Mouse (Mus musculus) adipocyte (in vitro differentiated cells): ENCODE data around the gene Vsig10.
A peak's percentile ranks its signal among the peaks of the same experiment; 100 is the strongest.
"Not testable (repeated sequence)": the region's sequence is repeated elsewhere in the genome, so short reads cannot be mapped to it uniquely, and the experiment has no call there.

ENCODE experiments used
- DNase-seq: peaks from one replicate; pipeline ENCODE4 v3.0.0-alpha.2; 2016; ENCODE audit warnings: low spot score

Vsig10 gene

GRCm38 (mm10) chr5:117318741-117319629 is at the start of gene Vsig10:
Vsig10 (plus strand) TSS chr5:117319083.
- peak; percentile 7 for DNase-seq

GRCm38 (mm10) chr5:117269395-117269794 is 49.5 kb upstream of the Vsig10 start:
- no peak for DNase-seq

DNA sequence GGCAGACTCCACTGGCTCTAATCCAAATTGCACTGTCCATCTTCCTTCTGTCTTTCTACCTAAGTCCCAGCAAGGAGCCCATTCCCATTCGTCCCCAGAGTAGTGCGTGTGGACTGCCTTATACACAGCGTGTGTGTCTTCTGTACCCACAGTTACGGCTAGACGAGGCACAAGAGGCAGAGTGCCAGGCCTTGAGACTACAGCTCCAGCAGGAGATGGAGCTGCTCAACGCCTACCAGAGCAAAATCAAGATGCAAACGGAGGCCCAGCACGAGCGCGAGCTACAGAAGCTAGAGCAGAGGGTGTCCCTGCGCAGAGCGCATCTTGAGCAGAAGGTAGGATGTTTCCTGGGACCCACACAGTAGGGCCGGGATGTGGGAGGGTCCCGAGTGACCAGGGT is 46.9 kb upstream of the Vsig10 start:
- DNase-seq = no peak

DNA sequence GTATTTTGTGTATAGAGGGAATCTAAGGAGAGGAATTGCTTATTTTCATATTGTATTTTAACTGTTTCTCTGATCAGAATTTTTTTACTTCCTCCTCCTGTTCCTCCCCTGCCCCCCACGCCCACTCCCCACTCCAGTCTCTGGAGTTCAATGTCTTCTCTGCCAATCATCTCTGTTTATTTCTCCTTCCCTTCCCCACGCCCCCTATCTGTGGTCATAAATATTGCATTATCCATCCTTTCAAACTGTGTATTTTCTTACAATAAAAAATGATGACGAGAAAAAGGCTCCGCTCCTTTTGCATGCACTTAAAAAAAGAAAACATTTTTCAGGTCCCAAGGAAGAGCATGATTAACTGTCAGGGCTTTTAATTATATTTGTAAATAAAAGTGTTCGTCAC is 44.1 kb upstream of the Vsig10 start:
- peak; percentile 16 for DNase-seq

GRCm38 (mm10) chr5:117277784-117278183 is 41.1 kb upstream of the Vsig10 start:
- DNase-seq = no peak

- DNase-seq = peak; percentile 39
These were observed 39.8 kb upstream of the Vsig10 start for GRCm38 (mm10) chr5:117278809-117279668.

GRCm38 (mm10) chr5:117279669-117280050 is 39.2 kb upstream of the Vsig10 start:
- DNase-seq = no peak

DNA sequence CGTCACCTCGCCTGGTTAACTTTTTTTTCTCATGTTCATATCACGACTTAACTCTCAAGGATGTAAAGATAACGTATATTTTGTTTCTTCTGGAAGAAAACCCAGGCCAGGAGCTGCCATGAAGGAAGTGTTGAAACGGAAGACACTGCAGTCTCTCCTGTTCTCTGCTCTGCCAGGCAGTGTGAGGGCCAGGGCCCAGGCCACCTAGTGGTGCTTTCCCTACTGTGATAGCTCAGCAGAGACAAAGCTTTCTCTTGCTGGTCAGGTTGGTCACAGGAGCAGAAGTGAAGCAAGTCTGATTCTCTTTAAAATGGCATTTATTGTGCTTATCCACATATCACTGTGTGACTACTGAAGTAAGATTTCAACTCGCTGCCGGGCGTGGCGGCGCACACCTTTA is 37.3 kb upstream of the Vsig10 start:
- peak; percentile 45 for DNase-seq

DNA sequence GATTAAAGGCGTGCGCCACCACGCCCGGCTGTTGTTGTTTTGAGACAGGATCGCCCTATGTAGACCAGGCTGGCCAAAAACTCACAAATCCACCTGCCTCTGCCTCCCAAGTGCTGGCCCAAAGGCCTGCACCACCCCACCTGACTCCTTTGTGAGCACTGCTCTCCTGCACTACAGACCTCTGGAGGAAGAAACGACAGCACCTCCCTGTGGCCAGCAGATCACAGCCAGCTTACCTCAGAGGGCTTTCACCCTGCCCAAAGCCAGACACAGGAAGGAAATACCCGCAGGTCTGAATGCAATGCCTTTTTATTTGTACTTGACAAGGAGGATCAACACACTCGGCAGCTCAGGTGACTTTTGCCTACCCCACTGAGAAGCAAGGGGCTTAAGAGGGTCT is 36.5 kb upstream of the Vsig10 start:
- DNase-seq = no peak

DNA sequence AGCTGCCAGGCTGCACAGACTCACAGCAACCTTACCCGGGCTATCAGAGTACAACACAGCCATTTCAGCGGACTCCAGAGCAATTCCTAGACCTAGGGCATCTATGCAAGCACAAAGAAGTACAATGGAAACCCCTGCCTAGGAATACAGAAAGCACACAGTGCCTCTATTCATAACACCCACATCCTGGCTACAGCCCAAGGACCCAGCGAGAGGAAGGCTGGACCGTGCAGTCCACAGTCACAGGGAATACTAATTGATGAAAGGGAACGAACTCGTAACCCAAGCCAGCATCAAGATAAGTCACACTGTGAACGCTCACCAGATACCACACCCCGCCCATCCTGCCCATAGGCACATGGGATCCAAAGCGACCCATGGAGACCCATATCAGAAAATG is 34.9 kb upstream of the Vsig10 start:
- no peak for DNase-seq

DNA sequence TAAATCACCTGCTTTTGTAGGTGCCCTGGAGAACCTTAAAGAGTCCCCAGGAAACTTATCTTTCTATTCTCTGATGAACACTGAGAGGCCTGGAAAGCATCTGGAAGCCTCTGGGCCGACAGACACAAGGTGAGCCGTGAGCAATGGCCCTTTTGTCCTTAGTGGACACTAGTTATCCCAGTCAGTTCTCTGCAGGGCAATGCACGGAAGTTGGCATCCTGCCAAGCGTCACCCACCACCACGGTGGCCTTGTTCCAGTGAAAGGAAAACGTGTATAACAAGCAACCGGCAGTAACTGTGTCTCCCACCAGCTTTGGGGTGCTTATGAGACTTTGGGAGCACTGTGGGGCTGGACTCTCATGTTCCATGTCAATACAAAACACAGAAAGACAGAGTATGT is 34.2 kb upstream of the Vsig10 start:
- DNase-seq = no peak

DNA sequence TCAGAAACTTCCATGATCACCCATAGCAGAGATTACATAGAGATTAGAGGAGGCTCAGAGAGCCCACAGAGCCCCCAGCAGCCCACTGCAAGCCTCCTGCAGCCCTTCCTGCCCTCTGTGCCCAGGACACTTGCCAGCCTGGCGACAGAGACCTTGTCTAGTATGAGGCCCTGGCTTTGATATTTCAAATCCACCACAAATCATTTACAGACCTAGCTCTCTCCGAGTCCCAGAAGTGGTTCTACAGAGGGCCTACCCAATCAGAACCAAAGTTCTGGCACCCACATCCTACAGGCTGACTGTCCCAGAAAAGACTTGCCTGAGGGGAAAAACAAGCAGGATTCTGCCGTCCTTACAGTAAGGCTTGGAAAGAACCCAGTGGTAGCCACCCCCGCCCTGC is 33.6 kb upstream of the Vsig10 start:
- DNase-seq = no peak

GRCm38 (mm10) chr5:117286286-117286685 is 32.6 kb upstream of the Vsig10 start:
- DNase-seq = no peak

DNA sequence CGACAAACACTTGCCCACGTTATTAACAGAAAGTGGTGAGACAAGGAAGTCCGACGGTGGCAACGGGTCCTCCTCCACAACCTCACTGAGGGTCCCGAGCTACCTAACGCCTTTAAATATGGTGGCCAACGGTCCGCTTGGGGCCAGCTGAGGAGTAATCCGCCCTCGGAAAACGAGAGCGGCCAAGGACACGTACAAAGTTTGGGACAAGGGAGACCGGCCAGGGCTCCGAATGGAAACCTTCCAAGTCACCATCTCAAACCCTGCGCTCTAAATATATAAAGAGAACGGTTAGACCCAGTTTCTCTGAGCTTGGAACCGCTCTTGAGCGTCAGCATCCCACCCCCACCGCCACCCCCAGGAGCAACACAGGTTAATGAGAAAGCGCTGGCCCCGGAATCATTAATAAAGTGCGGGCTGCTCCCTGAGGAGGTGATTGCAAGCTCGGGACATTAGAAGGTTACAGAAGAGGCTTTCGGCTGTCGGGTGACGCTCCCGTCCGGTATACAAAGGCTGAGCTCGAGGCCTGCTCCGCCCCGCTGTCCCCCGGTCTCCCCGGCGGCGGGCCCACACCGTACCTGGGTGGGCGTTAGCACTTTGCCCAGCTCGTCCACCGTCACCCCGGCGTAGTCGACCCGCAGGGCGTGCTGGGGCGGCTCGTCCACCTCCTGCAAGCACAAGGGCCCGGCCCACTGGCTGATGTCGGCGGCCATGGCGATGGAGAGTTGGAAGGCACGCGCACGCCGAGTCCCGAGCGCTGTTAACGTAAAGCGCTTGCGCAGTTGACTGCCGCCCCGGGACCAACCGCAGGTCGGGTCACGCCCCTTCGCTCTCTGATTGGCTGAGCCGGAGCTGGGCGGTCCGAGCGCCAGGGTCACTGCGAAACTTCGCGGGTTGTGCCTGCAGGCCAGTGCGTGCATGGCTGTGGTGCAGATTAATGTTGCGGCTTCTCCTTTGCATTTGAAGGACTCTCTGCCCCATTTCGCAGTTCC is 31.8 kb upstream of the Vsig10 start, which contains the start of gene Pebp1:
TSS of gene Pebp1 (minus strand) at position 795 of the 992 bp plus-strand sequence.
- DNase-seq = peak; percentile 95

GRCm38 (mm10) chr5:117289646-117290045 is 29.2 kb upstream of the Vsig10 start:
- DNase-seq = no peak

- no peak for DNase-seq
These were observed 28.8 kb upstream of the Vsig10 start for GRCm38 (mm10) chr5:117290081-117290480.

DNA sequence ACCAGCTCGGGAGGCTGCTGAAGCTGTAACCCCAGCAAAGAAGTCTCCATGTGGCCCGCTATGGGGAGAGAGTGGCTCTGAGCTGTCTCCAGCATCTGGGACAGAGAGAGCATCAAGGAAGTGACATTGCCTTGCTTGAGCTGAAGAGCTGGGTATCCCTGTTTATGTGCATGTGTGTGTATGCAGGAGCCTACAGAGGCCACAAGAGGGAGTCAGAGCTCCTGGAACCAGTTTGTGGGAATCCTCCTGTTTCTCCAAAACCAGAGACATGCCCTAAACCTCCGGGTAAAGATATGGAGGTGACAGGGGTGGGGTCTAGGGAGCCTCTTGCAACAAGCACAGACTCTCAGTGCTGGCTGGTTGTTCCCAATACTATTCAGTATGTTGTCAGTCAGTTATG is 27.6 kb upstream of the Vsig10 start:
- no peak for DNase-seq

GRCm38 (mm10) chr5:117292547-117292946 is 26.3 kb upstream of the Vsig10 start:
- no peak for DNase-seq

DNA sequence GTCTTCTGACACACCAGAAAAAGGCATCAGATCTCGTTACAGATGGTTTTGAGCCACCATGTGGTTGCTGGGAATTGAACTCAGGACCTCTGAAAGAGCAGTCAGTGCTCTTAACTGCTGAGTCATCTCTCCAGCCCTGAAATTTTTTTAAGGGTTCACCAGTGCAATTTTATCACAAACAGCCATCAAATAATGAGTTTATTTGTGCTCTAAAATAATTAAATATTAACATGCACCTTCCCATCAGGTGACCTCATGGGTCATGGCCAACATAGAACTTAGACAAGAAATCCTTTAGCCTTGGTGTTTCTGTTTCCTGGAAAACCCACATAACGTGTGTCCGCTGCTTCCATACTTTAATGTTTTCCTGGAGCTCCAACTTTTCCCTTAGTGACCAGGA is 25.1 kb upstream of the Vsig10 start:
- not testable (repeated sequence) for DNase-seq

DNA sequence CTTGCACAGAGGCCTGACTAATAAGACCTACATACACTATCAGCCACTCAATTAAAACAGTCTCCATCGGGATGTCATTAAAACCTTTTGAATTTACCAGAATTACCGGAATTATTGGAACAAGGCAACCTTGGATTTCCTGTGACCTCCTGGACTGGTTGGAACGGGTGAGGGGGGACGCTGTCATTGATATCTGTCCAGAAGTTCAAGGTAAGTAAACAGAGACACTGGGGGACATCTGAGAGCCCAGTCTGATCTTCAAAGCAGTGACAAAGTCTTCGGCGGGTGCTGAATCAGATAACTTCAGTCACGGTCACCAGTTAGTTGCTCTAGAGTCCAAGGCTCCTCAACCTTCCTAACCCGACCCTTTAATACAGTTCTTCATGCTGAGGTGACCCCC is 23.9 kb upstream of the Vsig10 start:
- no peak for DNase-seq

GRCm38 (mm10) chr5:117302899-117303298 is 16.0 kb upstream of the Vsig10 start:
- DNase-seq = no peak
